Mouse (Mus musculus) small intestine, adult 2 months (tissue): Measurements from ENCODE around the gene Abca3.

Experiments
- CTCF ChIP-seq: fragments of 200-500 bp; IDR thresholded peaks from 2 replicates; pipeline ENCODE4 v1.5.1; 2012; ENCODE audit warnings: low read depth, mild to moderate bottlenecking, control low read depth, inconsistent platforms, low read length, moderate library complexity, mixed read lengths; ENCODE audit not compliant: insufficient replicate concordance, insufficient read length; ENCODE audit errors: extremely low read depth
- POLR2A ChIP-seq: fragments of 200-500 bp; IDR thresholded peaks from 2 replicates; pipeline ENCODE4 v1.6.1; 2012; ENCODE audit warnings: low read depth, mild to moderate bottlenecking, control low read depth, inconsistent platforms, low read length, moderate library complexity

- TF ChIP-seq POLR2A: no peak
- TF ChIP-seq CTCF: no peak
Observed at GRCm38 (mm10) chr17:24454218-24454755, 102.5 kb downstream of the Abca3 start.
